Mouse (Mus musculus): ENCODE results near the gene Katna1.
A peak's percentile ranks its signal among the peaks of the same experiment; 100 is the strongest.

The Katna1 gene

GRCm38 (mm10) chr10:7780238-7781176 lies 54.7 kb downstream of the Katna1 start:
- DNase-seq: peak; percentile 94 to 96

GRCm38 (mm10) chr10:7781214-7781613 lies 55.4 kb downstream of the Katna1 start:
- no peak for DNase-seq

- no peak for DNase-seq
These were observed 61.5 kb downstream of the Katna1 start for GRCm38 (mm10) chr10:7787319-7787718.

- DNase-seq: no peak
These were observed 66.5 kb downstream of the Katna1 start for GRCm38 (mm10) chr10:7792254-7792750.

- peak; percentile 90 to 94 for DNase-seq
These were observed 67.1 kb downstream of the Katna1 start, which contains the start of the genes Ginm1 and Ppil4 for GRCm38 (mm10) chr10:7792751-7793385. Gene Ginm1, minus strand, starts transcription at chr10:7792824. Gene Ppil4, plus strand, starts transcription at chr10:7792891.

GRCm38 (mm10) chr10:7801258-7801657 lies 75.5 kb downstream of the Katna1 start:
- no peak for DNase-seq

- DNase-seq: no peak
These were observed 76.8 kb downstream of the Katna1 start for GRCm38 (mm10) chr10:7802519-7803140.

GRCm38 (mm10) chr10:7809937-7810336 lies 84.1 kb downstream of the Katna1 start:
- peak in 1 of 2 experiments; percentile 65 for DNase-seq
